Mouse (Mus musculus) cerebral cortex, adult 2 months (tissue): ENCODE results near the gene Epha2.

Experiments used
- WGBS: fragments of 180-500 bp; shearing (Covaris S2); methylation state at CpG from one replicate; pipeline ENCODE4 v1.1.7; 2018; 5-methylcytosine and 5-hydroxymethylcytosine counted together

Epha2 gene

GRCm38 (mm10) chr4:141328742-141329141 lies 27.7 kb downstream of the Epha2 start:
- 84% methylated on average over 9 of the region's 9 CpGs for WGBS

- WGBS, result 81% methylated on average over 12 of the region's 12 CpGs
Observed at GRCm38 (mm10) chr4:141329968-141330367, 28.9 kb downstream of the Epha2 start.

GRCm38 (mm10) chr4:141331446-141331845 lies 30.4 kb downstream of the Epha2 start:
- WGBS, result 99% methylated on average over 2 of the region's 2 CpGs

- WGBS, result 79% methylated on average over 7 of the region's 7 CpGs
Observed at GRCm38 (mm10) chr4:141332258-141332657, 31.2 kb downstream of the Epha2 start.

GRCm38 (mm10) chr4:141334695-141335094 lies 33.7 kb downstream of the Epha2 start:
- WGBS, result 80% methylated on average over 5 of the region's 5 CpGs

GRCm38 (mm10) chr4:141335263-141335796 lies 34.3 kb downstream of the Epha2 start:
- 52% methylated on average over 3 of the region's 3 CpGs for WGBS

GRCm38 (mm10) chr4:141336196-141336595 lies 35.2 kb downstream of the Epha2 start:
- 52% methylated on average over 6 of the region's 6 CpGs for WGBS

- 81% methylated on average over 6 of the region's 6 CpGs for WGBS
Observed at GRCm38 (mm10) chr4:141337986-141338385, 36.9 kb downstream of the Epha2 start.

GRCm38 (mm10) chr4:141338853-141339252 lies 37.8 kb downstream of the Epha2 start:
- 50% methylated on average over 1 of the region's 1 CpGs for WGBS

GRCm38 (mm10) chr4:141341477-141341876 lies 40.4 kb downstream of the Epha2 start:
- 81% methylated on average over 7 of the region's 7 CpGs for WGBS

- WGBS, result 64% methylated on average over 7 of the region's 7 CpGs
Observed at GRCm38 (mm10) chr4:141343515-141343914, 42.5 kb downstream of the Epha2 start.

- WGBS, result 93% methylated on average over 12 of the region's 12 CpGs
Observed at GRCm38 (mm10) chr4:141345219-141345618, 44.2 kb downstream of the Epha2 start.

- 85% methylated on average over 8 of the region's 8 CpGs for WGBS
Observed at GRCm38 (mm10) chr4:141347365-141347797, 46.3 kb downstream of the Epha2 start.

GRCm38 (mm10) chr4:141348616-141349015 lies 47.6 kb downstream of the Epha2 start:
- 71% methylated on average over 11 of the region's 11 CpGs for WGBS

- WGBS, result 88% methylated on average over 12 of the region's 12 CpGs
Observed at GRCm38 (mm10) chr4:141350015-141350414, 49.0 kb downstream of the Epha2 start.

- 77% methylated on average over 7 of the region's 7 CpGs for WGBS
Observed at GRCm38 (mm10) chr4:141351972-141352371, 50.9 kb downstream of the Epha2 start.

GRCm38 (mm10) chr4:141352986-141353385 lies 51.9 kb downstream of the Epha2 start:
- WGBS, result 95% methylated on average over 5 of the region's 5 CpGs

- WGBS, result 71% methylated on average over 8 of the region's 8 CpGs
Observed at GRCm38 (mm10) chr4:141353868-141354267, 52.8 kb downstream of the Epha2 start.

GRCm38 (mm10) chr4:141359222-141359621 lies 58.2 kb downstream of the Epha2 start:
- WGBS, result 94% methylated on average over 6 of the region's 6 CpGs

GRCm38 (mm10) chr4:141360846-141361245 lies 59.8 kb downstream of the Epha2 start:
- WGBS, result 40% methylated on average over 7 of the region's 7 CpGs

GRCm38 (mm10) chr4:141362937-141363548 lies 62.0 kb downstream of the Epha2 start:
- 23% methylated on average over 11 of the region's 11 CpGs for WGBS

- 70% methylated on average over 8 of the region's 8 CpGs for WGBS
Observed at GRCm38 (mm10) chr4:141365126-141365525, 64.1 kb downstream of the Epha2 start.

GRCm38 (mm10) chr4:141365876-141366275 lies 64.8 kb downstream of the Epha2 start:
- 80% methylated on average over 7 of the region's 7 CpGs for WGBS
